Mouse (Mus musculus): Measurements from ENCODE around the gene Thap3.
"Not testable (repeated sequence)": the region's sequence is repeated elsewhere in the genome, so short reads cannot be mapped to it uniquely, and the experiment has no call there.

Thap3 gene

DNA sequence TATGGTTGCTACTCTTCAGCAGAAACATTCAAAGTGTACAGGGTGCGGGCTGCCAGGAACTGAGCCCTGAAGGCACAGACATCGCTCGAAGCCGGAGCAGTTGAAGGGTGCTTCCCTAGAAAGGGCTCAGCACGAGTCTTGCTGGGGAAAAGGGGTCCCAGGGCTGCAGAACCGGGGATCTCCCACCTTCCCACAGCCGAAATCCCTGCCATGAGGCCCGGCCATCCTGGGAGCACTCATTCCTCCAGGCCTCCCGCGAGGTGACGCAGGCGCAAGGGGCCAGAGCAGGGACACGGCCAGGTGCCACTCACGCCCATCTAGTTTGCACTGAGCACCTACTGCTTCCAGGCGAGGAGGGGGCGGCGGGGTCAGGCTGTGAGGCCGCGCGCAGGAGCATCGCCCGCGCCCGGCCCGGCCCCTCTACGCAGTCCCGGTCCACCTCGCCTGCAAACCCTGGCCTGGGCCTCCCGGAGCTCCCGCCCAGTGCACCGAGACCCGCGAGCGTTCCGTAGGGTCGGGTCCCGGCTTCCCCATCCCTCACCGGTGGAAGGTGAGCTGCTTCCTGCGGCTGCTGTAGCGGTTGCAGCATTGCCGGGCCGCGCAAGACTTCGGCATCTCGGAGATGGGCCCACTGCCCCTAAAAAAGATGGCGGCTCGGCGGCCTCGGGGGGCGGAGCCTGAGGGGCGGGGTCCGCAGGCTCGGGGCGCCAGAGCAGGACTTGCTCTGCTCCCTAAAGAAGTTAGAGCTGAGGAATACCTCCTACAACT, at the start of gene Thap3:
Gene Thap3, minus strand, starts transcription at position 656 of the 768 bp plus-strand sequence.
- ATAC-seq (ENCODE audit: low TSS enrichment), result peak; percentile 62

DNA sequence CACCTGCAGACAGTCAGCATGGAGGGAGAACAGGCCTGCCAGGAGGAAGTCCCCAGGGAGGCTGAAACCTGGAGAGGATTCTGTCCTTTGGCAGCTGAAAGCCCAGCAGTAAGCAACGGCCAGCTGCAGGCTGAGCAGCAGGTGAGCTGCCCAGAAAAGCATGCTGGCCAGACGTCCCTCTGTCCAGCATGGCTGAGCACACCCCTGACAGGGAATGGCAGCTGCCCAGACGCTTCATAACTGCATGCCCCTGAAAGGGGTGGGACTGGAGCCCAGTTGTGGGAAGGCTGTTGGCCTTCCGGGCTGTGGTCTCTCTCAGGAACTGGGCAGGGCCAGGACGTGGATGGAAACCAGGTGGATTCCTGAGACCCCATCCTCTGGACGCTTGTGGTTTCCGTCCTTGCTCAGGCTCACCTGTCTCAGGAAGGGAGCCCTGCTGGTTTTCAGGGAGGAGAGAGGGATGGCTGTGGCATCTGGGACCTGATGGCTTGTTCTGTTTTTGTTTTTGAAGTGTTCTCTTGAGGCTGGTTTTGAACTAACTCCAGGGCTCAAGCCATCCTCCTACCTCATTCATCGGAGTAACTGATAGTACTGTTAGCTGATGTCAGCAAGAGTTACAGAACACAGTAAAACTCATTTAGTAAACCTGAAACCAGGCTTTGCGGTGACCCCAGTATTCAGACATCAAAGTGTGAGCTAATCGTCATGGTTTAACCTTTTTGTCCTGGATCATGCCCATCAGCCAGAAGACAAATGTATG, 49.6 kb upstream of the Thap3 start, which contains the start of gene Tas1r1:
Gene Tas1r1, minus strand, starts transcription at position 344 of the 760 bp plus-strand sequence.
- no peak for ATAC-seq (ENCODE audit: low TSS enrichment)

DNA sequence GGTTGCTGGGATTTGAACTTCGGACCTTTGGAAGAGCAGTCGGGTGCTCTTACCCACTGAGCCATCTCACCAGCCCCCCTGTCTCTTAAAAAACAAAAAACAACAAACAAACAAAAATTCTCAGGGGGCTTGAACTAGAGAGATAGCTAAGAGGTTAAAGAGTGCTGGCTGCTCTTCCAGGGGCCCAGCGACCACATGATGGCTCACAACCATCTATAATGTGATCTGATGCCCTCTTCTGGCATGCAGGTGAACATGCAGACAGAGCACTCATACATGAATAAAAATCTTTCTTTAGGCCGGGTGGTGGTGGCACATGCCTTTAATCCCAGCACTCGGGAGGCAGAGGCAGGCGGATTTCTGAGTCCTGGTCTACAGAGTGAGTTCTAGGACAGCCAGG, 47.7 kb upstream of the Thap3 start:
- not testable (repeated sequence) for ATAC-seq (ENCODE audit: low TSS enrichment)

DNA sequence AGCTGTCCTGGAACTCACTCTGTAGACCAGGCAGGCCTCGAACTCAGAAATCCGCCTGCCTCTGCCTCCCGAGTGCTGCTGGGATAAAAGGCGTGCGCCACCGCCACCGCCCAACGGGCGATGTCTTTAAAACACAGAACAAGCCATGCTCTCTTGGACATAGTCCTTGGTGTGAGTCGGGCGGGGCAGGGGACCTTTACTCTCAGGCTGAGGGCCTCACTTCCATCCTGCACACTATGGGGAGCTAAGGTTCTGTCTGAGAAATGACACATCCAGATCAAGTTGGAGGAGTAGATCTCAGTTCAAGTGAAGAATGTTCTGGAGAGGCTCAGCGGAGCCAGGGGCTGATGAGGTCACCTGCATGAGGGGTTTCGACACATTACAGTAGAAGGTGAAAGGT, 44.1 kb upstream of the Thap3 start:
- ATAC-seq (ENCODE audit: low TSS enrichment), result no peak

DNA sequence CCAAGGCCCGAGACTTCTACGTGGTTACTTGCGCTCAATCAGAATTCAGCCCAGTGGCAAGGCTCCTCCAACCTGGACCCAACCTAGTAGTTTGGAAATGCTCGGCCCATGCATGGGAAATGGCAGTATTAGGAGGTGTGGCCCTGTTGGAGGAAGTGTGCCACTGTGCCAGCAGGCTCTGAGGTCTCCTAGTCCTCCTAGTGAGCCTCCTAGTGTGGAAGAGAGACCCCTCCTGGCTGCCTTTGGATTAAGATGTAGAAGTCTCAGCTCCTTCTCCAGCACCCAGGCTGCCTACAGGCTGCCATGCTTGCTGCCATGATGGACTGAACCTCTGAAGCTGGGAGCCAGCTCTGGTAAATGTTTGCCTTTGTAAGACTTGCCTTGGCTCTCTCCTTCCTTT, 41.2 kb upstream of the Thap3 start:
- ATAC-seq (ENCODE audit: low TSS enrichment), result no peak

DNA sequence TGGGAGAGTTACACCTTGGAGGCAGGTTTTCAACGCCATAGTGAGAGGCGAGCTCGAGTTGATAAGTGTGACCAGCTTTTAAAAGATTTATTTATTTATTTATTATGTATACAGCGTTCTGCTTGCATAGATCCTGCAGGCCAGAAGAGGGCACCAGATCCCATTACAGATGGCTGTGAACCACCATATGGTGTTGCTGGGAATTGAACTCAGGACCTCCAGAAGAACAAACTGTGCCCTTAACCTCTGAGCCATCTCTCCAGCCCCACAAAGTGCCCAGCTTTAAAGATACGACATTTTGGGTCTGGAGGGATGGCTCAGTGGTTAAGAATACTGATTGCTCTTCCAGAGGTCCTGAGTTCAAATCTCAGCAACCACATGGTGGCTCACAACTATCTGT, 40.3 kb upstream of the Thap3 start:
- no peak for ATAC-seq (ENCODE audit: low TSS enrichment)

DNA sequence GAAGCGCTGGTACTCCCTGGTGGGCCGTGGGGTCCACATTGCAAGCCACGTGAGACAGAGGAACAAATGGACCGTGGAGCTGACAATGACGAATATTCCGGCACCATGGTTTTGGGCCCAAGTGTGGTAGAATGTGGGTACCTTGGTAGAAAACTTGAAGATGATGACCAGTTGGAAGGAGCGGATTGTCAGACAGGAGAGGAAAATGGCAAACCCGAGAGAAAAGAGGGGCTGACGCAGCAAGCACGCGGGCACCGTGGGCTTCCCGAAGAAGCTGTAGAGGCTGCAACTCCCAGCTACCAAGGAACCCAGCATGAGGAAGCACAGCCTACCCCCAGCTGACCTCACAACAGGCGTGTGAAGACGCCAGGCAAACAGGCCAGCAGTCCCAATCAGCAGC, 39.7 kb upstream of the Thap3 start:
- ATAC-seq (ENCODE audit: low TSS enrichment), result no peak

DNA sequence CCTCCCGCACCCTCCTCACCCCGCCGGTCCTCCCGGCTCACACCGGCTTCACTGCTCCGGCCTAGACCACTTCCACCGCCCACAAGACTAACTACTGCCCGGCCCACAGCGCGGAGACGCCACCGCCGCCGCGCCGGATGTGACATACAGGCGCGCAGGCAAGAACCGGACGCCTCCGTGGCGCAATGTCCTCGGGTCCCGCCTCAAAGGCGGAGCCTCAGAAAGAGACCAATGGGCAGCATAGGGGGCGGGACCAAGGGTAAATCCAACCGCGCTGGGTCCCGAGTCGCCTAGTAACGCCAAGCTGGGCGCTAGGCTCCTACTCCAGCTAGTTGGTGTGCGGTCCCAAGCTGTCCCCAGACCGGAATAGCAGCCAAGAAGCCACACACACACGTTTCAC, 38.7 kb upstream of the Thap3 start, which contains the start of gene Zbtb48:
Gene Zbtb48, minus strand, starts transcription at position 148 of the 400 bp plus-strand sequence.
- ATAC-seq (ENCODE audit: low TSS enrichment), result peak; percentile 95

DNA sequence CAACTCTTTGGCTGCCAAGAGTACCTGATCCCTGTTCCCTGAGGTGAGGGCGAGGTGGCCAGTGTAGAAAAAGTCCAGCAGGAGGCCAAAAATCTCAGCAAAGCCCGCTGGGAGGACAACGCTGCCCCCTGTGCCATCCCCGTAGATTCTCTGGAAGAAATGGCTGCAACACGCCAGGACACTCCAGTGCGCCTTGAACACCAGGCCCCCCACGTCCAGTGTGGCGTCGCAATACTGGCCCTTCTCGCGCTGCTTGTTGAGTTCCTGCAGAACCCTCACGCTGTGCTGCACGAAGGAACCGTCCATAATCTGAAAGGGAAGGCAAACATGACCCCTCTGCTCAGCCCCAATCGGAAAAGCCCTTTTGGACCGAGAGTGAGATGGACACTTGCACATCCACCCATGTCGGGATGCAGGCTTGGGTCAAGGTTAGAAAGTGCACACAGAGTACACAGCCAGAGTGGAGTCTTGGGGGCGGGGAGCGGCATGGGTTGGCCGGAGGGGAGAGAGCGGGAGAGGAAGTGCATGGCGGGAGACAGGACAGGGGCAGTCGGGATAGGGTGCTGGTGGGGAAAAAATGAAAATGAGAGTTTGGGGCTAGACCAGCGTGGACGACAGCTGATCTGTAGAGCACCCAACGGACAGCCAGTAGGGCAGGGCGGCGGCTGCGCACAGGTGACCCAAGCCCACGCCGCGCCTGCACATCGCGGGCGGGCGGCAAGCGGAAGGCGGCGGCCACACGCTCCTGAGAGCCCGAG, 38.1 kb upstream of the Thap3 start:
- peak; percentile 36 for ATAC-seq (ENCODE audit: low TSS enrichment)

DNA sequence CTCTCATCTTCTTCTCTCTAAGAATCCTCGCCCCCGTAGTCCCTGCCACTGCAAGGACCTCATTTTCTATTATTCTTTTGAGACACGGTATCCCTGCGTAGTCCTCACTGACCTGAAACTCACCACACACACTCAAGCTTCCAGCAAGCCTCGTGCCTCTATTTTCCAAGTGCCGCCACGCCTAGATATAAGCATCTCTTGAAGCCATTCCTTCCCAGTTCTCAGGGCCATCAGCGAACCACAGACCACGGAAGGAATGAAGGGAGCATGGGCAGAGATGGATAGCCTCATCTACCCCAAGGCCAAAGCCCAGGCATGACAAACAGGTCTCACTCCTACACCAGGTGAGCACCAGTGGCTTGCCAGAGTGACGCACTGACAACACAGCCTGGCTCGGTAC, 35.7 kb upstream of the Thap3 start:
- no peak for ATAC-seq (ENCODE audit: low TSS enrichment)

DNA sequence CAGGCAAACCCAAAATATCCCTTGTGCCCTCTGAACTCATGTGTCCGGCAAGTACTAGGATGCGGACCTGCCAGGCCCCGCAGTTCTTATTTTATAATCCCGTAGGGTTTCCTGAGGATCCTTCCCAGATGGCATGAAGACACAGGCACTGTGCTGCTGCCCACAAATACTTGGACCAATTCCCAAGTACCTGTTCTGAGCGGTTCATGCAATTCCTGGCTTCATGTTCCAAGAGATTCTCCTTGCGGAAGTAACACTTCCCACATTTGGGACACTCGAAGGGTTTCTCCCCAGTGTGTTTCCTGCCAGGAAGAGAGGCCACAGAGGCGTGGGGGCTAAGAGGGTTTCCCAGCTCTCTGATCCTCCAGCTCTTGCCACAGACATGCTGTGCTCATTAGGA, 33.7 kb upstream of the Thap3 start:
- no peak for ATAC-seq (ENCODE audit: low TSS enrichment)

DNA sequence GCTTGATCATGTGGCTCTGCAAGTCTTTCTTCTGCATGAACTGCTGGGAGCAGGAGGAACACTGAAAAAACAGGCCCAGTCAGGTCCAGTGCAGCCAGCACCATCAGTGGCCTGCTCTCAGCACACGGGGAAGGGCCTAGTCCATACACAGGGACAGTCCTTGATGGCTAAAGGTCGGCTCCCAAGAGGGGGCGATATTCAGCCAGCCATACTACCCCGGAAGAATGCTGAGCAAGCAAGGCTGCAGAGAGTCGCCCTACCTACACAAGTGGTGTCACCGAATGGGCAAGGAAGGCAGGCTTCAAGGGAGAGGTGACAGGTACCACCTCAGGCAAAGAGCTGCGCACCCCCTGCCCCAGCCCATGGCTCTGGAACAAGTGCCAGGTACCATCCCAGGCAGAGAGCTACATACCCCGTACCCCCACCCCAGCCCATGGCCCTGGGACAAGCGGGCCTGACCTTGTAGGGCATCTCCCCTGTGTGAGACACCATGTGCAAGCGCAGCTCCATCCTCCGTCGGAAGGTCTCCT, 32.8 kb upstream of the Thap3 start:
- no peak for ATAC-seq (ENCODE audit: low TSS enrichment)

DNA sequence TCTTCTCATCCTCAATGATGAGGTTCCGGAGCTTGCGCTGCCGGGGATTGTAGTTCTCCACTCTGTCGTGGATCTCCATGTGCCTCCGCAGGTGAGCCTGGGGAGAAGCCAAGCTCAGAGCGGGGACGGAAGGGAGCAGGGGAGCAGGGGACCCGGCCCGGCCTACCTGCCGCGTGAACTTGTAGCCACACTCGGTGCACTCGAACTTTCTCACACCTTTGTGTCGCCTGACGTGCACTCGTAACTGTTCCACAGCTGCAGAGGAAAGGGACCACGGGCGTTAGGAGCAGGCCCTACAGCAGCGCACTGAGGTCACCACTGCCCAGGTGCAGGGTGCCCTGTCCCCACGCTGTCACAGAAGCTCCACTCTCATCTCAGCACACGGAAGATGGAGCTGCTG, 31.2 kb upstream of the Thap3 start:
- no peak for ATAC-seq (ENCODE audit: low TSS enrichment)

DNA sequence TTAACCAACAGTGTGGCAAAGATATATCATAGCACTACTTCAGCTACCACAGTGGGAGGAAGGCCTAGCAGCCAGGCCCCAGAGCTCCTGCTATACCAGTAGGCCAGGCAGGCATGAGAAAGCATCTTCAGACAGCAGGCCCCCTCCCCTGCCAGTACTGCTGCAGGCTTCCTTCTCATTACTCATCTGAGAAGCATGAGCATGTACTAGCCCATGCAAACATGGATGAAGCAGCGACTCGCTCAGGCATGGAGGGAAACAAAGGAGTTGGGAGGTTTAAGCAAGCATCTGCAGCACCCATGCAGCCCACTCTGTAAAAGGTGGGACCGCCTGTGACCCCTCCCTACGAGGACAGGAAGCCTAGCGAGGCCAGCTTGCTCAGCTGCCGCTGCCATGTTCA, 30.3 kb upstream of the Thap3 start:
- no peak for ATAC-seq (ENCODE audit: low TSS enrichment)

DNA sequence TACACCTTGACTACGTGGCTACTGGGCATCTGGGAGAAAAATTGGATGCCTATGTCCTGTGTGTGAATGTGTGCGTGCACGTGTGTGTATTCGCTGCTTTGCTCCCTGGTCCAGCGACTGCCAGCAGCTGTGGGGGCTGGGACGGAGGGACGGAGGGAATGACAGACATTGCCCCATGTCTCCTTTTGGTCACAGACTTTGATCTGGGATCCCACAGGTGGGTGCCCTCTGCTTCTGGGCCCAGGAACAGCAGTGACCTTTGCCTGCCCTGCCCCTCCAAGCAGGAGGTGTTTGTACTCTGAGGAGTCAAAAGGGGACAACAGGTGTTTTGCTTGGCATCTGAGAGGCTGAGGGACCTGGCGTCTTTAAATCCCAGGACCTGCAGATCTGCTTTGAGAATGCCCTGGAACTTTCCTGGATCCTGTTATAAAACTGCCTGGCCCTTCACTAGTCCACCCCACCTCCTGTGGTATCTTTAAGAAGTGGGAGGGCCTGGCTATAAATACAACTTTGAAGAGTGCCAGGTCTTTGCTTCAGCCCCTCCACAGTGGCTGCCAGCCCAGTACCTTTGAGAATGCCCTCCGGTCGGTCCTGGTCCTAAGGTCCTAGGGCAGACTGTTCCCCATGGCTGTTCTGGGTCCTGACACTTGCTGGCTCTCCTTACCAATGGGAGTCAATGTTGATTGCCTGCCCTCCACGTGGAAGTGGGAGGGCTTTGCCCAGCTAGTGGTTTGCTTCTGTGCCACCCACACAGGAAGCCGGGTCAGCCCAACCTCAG, 24.4 kb upstream of the Thap3 start:
- no peak for ATAC-seq (ENCODE audit: low TSS enrichment)

DNA sequence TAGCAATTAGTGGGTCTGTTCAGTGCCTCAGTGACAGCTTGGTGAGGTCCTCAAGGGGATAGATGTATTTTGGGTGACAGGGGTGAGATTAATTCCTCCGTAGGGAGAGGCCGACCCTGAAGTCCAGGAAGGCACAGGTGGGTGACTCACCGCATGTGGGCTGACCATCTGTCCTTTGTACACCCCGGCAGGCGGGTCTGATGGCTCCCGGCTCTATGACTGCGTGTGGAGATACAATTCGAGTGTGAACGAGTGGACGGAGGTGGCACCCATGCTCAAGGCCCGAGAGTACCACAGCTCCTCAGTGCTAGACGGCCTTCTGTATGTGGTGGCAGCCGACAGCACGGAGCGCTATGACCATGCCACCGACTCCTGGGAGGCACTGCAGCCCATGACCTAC, 23.3 kb upstream of the Thap3 start:
- no peak for ATAC-seq (ENCODE audit: low TSS enrichment)

DNA sequence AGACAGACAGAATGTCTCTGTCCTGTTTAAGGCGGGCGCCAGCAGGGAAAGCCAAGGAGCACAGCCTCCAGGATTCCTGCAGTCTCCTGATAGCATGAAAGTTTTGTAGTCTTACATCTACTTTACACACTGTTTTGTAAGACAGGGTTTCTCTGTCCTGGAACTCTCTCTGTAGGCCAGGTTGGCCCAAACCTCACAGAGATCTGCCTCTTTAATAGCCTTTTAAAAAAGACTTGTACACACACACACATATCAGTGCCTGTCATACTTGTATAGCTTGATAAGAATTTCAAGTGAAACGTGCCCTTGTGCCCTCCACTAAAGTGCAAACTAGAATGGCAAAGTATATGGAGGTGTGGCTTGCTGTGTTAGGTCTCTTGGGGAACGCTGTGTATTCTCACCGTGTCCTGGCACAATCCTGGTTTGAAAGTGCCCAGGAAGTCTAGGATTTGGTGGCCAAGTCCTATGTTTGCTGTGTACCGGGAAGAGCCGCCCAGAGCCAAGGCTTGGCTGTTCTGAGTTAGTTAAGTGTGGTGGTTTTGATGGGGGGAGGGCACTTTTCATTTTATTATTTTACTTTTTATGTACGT, 22.5 kb upstream of the Thap3 start:
- no peak for ATAC-seq (ENCODE audit: low TSS enrichment)

DNA sequence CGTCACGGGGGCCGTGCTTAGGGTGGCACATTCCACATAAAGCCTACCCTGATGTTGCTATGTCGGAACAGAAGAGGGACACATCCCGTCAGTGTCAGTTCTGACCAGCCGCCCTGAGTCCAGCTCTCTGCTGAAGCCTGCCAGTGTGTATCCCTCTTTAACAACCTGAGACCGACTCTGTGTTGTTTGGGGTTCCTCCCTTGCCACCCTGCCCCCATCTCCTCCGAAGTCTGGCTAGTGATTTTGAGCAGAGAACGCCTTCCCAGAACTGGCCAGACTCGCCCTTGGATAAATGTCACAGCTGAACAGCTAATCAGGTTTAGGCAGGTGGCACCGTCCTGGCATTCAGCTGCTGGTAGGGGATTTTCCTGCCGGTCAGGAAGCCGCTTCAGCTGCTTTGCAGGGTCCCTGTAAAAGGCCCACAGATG, 21.9 kb upstream of the Thap3 start:
- ATAC-seq (ENCODE audit: low TSS enrichment), result no peak

DNA sequence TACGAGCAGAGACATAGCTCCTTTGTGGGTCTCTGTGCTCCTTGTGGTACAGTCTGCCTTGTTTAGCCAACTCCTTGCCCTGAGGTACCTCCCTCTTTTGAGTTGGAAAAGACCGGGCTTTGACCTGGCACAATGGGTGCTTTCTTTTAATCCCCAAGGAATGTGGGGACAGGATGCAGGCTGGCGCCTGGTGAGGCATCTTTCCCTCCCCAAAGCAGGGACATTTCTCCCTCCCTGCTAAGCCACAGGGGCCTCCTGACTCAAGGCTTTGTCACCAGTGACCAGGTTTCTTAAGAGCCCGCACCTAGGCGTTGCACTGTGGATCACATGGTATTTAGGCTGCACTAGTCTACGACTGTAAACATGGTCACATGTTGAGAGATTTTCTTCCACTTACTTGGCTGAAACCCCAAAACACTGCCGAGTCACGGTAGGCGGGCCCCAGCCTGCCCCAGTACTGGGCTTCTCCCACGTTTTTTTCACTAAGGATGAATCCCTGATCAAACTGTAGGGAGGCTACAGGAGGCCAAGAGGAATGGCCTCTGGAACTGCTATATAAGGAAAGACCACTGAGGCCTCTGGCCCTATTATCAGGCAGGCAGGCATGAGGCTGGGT, 21.4 kb upstream of the Thap3 start:
- ATAC-seq (ENCODE audit: low TSS enrichment), result 0 out of 2 replicates have a peak, but pooled peaks have one; percentile 4
